Mouse (Mus musculus) neural tube, embryonic 10.5 days (tissue): ENCODE measurements around the gene Sptan1.
A peak's percentile ranks its signal among the peaks of the same experiment; 100 is the strongest.

Source experiments
- DNase-seq: peaks from one replicate; pipeline ENCODE4 v3.0.0-alpha.2; 2017; ENCODE audit warnings: low spot score; ENCODE audit errors: extremely low spot score

Sptan1 gene

DNA sequence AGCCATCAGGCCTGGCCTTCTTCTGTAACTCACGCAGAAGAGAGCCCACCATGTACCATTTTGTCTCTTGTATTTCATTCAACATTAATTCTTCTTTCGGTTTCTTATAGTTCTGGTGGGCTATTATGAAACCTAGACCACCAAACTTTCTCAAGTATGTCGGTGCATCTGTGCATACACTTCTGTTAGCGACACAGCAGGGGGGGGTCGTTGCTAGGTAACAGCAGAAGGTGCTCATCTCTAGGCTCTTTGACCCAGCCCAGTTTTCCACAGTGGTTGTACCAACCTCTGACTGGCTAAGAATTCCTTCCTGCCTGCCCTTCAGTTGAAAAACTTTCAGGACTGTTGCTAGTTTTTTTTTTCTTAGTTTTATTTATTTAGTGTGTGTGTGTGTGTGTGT, 93.1 kb downstream of the Sptan1 start:
- no peak for DNase-seq

DNA sequence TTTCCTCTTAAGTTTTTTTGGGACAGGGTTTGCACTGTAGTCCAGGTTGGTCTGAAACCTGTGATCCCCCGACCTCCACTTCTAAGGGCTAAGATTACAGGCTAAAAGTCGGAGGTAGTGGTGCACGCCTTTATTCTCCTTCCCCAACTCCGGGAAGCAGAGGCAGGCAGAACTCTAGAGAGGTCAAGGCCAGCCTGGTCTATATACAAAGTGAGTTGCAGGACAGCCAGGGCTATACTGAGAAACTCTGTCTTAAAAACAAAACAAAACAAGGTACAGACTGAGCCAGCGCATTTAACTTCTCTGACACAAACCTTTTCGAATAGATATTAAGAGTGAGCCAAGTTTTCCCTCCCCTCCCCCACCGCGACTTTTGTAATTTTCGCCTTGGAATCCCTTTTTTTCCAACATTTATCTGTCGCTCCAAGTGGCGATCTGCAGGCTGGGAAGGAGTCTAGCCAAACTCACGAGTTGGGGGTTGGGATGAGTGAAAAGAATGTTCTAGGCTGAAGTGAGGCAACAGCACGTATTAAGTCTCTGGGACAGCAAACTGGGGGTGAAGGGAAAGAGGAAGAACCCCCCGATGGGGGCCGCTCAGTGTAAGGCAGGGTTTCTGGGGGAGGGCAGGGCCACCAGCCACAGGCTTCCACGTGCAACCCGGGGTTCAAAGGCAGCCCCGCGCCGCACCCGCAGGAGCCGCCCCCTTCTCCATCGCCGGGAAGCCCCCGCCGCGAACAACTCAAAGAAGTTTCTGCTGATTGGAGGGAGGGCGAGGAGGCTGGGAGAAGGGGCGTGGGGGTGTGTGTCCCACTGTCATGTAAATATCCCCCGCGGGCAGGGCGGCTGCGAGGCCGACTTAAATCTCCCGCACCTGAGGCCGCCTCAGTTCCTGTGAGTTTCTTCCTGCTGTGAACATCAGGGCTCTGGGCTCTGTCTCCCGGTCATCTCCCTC, 96.1 kb downstream of the Sptan1 start:
- DNase-seq = peak; percentile 84

DNA sequence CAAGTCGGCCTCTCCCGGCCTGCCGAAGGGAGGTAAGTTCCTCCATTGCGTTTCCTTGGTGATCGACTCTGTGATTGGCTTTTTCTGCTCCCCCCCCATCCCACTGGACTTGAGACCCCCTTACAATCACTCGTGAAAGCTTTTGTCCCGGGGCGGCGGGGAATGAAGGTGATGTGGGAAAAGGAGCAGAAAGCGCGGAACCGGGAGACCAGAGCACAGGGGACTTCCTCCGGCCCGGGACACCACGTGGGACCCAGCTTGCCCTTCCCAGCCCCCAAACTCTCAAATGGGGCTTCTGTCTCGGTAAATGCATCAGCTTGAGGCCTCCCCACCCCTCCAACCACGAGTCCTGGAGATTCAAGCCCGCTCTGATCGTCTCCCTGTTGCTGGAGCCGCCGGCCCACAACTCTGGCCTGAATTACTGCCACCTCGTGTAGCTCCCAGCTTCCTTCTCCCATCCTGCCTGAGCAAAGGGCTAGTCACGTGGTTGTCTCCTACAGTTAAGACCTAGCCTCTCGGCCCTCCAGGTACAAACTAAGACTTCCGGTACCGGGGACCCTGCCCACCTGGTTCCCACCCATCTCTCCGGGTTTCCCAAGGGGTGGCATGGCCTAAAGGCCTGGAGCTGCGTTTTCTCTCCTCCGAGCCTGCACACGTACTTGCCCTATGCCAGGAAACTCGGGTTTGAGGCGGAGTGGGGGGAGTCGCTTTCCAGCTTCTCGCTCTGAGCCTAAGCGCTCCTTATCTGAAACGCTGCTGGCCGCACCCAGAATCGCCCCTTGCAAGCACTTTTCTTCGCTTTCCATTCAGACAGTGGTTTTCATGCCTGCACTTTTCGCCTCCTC, 97.1 kb downstream of the Sptan1 start:
- peak; percentile 86 for DNase-seq

DNA sequence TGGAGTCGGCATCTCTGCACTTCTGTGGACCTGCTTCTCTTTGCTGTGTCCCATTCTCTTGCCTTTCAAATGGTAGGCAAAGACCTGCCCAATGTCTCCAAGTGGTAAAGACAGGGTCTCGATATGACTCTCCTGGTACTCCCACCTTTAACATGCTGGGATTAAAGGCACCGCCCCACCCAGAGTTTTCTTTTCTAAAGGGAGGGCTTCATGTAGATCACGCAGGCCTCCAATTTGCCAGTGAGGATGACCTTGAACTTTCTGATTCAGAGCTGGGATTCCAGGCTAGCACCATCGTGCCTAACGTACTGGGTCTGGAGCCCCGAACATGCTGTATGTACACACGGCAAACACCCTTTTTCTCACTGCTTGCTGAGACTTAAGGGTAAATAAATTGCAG, 97.9 kb downstream of the Sptan1 start:
- DNase-seq = no peak

DNA sequence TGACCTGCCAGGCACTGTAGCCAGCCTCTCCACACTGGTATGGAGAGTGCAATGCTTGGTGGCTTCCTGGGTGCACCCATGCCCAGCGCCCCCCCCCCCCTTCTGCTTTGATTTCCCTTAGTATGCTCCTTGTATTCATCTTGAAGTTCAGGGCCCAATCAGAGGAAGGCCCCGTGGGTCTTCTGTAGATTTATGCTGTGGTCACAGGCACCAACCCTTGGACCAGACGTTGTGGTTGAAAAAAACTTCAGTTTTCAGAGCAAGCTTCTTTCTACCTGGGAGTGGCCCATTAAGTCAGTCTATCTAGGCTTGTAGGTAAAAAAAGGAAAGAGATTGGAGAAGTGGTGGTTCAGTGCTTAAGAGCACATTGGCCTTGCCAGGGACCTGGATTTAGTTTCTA, 98.4 kb downstream of the Sptan1 start:
- DNase-seq = no peak

DNA sequence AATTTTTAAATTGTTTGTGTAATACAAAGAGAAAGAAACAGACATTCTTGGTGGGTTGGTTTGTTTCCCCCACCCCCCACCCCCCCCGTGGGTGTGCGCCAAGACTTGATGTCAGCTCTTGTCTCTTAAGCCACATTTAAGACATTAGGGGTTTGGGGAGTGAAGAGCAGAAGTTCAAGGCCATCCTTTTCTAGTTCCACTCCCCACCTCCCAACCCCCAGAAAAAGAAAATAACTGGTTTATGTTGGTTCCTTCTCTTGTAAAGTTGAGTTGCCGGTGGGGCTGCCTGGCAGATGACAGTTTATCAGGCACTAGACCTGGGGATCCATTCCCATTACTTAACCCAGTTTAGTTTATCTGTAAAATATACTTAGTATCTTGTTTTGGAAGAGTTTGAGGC, 98.9 kb downstream of the Sptan1 start:
- no peak for DNase-seq

DNA sequence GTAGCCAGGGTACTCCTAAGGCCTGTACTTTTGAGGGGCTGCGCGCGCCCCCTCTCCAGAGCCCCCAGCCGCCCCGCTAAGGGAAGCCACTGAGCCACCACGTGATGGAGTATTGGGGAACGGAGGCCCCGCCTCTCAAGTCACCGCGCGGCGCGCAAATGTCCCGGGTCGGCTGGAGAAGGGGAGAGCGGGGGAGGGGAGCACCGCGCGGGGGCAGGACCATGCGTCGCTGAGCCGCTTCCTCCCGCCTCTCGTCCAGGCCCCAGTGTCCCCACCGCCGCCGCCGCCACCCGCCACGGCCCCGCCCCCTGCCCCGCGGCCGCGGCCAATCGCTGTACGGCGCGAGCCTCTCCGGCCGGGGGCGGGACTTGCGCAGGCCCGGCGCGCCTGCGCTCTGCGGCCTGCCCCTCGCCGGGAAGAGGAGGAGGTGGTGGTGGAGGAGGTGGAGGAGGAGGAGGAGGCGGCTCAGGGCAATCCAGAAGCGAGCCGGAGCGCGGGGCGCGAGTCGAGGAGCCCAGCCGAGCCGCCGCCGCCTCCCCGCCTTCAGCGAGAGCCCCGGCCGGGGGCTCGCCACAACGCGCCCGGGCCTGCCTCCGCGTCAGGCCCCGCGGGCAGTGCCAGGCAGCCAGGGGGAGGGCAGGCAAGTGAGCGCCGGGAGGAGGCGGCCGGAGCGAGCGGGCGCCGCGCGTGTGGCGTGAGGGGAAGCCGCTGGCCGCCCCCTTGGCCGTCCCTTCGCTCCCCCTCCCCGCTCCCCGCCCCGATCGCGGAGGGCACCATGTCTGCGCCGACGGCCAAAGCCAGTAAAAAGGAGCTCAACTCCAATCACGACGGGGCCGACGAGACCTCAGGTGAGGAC, 100.9 kb downstream of the Sptan1 start:
- peak; percentile 94 for DNase-seq

DNA sequence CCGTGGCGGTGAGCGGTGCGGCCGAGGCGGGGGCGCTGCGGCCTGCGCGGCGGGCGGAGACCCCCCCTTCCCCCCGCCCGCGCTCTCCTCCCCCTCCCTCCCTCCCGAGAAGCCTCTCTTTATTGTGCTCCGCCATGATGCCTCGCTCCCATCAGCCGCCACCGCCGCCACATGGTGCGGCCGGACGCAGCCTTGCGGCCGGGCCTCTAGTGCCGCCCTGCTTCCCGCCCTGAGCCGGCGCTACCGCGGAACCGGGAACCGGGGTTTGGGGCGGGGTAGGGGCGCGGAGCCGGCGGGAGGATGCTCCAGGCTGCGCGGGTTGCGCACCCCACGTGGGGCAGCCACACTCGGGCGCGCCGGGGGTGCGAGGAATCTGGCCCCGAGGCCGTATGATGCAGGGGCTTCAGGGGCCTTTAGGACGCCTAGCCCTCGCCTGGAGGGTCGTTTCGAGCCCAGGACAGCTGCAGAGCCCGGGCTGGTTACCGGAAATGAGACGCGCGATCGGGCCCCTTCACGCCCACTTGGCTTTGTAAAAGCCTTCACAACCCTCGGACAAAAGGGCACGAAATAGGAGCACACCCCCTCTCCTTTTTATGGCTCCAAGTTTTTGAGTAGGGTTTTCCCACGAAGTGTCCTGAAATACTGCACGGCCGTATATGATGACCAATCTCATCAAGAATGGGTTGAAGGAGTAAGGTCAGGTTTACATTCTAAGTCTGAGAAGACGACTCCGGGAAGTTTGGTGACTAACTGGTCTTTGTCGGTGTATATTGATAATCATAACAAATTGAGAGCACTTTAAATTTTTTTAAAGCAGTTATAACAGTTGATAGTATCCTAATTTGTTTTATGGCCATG, 101.9 kb downstream of the Sptan1 start:
- peak; percentile 73 for DNase-seq

DNA sequence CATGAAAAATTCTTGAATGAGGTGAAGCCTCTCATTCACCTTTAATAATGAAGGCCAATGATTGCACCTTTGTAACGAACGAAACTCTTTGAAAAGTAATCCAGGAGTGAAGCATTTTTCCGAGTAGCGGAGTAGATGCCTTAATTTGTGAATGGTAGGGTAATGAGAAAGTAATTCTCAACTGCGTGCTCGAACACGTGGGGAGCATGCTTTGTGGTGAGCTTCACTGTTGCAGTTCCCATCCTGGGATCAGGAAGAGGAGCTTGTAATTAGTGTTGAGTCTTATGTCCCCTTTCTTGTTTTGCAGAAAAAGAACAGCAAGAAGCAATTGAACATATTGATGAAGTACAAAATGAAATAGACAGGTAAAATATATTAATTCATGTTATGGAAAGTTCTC, 102.6 kb downstream of the Sptan1 start:
- no peak for DNase-seq

DNA sequence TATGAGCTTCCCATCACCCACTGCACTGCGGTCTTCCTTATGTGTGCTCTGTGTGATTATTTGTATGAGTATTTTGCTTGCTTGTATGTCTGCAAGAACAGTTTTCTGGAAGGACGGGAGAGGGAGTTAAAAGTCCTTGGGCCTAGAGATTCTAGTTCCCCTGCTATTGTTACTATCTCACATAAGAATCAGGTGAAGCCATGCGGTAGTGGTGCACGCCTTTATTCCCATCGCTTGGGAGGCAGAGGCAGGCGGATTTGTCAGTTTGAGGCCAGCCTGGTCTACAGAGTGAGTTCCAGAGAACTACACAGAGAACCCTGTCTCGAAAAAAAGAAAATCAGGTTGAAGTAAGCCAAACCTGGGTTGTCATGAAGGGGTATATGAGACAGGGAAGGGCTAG, 107.5 kb downstream of the Sptan1 start:
- no peak for DNase-seq

DNA sequence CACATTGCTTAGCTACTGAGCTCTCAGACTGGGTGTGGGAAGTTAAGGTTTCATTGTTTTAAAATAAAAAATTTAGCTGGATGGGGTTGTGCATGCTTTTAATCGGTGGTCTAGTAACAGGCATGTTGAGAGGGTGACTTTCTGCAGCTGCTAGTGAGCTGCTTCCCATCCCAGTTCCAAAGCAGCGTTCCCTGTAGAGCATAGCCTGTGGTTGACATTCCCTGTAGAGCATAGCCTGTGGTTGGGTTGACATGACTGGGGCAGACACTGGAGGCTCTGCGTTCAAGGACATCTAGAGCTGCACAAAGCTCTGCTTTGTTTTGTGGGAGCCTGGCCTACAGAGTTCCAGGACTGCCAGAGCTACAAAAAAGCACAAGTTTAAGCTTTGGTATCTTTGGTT, 107.9 kb downstream of the Sptan1 start:
- DNase-seq = no peak

DNA sequence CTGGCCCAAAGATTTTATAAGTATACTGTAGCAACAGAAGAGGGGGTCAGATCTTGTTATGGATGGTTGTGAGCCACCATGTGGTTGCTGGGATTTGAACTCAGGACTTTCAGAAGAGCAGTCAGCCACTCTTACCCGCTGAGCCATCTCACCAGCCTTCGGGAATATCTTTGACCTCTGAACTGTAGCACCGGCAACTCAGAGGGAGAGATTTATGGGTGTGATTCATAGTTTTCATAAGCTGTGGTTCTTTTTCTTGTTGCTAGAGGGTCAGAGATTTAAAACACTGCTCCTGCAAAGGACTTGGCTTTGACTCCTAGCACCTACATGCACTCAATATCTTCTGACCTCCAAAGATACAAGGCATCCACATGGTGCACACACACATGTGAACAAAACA, 110.3 kb downstream of the Sptan1 start:
- no peak for DNase-seq

DNA sequence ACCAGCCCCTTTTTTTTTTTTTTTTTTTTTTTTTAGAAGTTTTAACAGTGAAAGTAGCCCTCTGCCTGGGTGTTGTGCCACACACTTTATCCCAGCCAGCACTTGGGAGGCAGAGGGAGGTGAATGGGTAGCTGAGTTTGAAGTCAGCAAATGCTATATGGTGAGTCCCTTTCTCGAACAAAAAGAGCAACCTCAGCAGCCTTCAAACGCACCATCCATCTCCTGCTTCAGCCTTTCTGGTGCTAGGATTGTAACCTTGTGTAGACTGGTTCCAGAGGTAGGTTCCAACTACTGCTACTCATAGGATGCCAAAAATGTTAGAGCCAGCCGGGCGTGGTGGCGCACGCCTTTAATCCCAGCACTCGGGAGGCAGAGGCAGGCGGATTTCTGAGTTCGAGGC, 111.1 kb downstream of the Sptan1 start:
- DNase-seq = no peak

DNA sequence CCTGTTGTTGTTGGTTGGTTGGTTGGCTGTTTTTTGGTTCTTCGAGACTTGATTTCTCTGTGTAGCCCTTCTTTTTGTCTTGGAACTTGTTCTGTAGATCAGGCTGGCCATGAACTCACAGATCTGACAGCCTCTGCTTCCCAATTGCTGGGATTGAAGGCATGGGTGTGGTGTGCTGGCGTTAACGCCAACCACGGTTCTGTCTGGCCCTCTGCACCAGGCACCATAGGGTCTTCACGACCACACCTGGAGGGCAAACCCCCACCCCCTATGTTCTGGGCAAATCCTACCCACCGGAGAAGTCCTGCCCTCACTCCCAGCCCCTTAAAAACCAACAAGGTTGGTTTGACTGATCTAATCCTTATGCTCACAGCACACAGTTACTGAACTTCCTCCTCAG, 111.6 kb downstream of the Sptan1 start:
- DNase-seq = no peak

DNA sequence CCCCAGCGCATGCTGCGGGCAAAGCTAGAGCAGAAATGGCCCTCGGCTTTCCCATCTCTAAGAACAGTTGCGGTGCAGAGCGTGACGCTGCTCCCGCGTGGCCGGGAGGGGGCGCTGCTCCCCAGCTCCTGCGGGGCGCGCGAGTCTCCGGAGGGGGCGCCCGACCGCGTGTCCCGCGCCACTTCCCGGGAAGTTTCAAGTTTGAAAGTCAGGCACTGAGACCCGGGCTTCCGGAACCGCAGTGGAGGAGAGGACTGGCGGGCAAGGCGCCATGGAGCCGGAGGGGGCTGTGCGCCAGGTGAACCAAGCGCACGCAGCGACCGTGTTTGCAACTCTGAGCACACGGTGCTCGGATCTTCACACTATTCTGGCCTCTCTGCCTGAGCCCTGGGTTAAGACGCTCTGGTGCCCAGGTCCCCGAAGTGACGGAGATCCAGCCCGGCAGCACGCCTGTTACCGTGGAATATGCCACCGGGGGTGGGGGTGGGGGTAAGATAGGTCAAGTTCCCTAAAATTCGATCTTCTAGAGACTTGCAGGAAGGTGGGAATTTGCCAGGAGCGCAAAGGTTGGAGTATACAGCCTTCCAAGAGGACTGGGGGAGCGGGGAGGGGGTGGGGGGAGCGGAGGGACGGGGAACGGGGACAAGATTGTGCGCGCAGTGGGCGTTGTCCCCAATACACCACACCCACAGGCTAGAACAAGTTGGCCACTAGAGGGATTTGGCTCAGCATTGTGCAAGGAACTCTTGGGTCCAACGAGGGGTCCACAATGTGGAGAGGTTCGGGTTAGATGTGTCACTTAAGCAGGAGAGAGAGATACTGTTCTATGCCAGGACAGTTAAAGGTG, 112.4 kb downstream of the Sptan1 start, which contains the start of gene Pkn3:
Gene Pkn3, plus strand, starts transcription at position 183 of the 847 bp plus-strand sequence.
- peak; percentile 87 for DNase-seq

DNA sequence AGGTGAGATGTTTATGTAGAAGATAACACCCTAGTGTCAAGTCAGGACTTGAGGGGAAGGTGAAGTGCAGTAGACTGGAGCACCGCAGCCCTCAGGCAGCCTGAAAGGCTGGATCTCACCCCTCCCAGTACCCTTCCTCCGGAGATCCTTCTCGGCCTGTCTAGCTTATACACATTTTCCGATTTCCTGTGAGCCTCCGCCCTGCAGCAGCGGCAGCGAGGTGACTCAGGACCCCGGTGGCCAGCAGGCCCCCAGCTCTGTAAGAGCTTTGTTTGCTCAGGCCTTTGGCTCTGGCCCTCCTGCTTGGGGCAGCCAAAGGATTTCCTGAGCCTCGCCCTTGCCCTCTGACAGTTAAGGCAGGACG, 113.0 kb downstream of the Sptan1 start:
- no peak for DNase-seq

DNA sequence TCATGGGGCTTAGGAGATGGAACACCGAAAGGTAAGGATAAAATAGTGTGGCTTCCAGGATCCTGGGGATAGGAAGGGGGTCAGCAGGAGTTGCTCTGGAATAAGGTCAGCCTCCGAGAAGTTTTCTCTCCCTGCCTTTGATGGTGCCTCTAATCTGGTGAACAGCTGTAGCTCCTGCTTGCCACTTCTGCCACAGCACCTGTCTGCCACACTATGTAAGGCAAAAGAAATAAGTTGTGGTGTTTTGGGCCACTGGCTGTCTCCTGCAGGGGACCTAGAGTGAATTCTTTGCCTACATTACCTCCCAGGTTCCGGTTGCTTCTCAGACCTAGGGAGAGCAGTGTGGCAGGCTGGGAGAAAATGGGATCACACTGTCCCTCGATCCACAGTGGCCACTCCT, 113.4 kb downstream of the Sptan1 start:
- no peak for DNase-seq

DNA sequence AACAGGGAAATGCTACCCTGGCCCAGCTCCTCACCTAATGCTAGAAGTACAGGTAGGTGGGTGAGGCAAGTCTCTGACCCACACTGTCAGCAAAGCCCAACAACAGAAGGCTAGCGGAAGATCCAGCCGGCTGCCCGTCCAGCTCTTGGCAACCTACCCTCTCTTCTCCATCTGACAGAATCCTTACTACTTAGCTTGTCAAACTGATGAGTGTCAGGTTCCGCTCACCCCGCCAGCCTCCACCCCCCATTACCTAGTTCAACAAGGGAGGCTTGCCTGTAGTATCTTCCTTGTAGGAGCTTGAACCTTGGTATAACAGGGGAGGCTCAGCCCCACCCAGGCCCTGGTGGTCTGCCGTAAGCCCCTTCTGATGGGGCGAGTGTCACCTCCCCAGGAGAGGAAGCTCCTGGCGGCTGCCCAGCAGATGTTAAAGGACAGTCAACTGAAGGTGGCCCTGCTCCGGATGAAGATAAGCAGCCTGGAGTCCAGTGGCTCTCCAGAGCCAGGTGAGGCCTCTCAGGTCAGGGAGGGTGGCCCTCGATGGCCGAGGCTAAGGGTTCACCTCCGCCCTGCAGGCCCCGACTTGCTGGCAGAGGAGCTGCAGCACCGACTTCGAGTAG, 114.9 kb downstream of the Sptan1 start:
- DNase-seq = no peak
